Mouse (Mus musculus): Measurements from ENCODE around the gene Cx3cl1. TPM values are rescaled to one million over a fixed set of nuclear protein-coding genes. Genes with fewer than 3 reads are reported as not detected.

Gene Cx3cl1
- polyA plus RNA-seq (2012; rRNA removed; ENCODE audit: low replicate concordance), result 38.3 and 72.8 TPM in 2 replicates

GRCm38 (mm10) chr8:94771941-94772670 lies at the start of gene Cx3cl1:
Gene Cx3cl1 (plus strand): TSS chr8:94772009.

DNA sequence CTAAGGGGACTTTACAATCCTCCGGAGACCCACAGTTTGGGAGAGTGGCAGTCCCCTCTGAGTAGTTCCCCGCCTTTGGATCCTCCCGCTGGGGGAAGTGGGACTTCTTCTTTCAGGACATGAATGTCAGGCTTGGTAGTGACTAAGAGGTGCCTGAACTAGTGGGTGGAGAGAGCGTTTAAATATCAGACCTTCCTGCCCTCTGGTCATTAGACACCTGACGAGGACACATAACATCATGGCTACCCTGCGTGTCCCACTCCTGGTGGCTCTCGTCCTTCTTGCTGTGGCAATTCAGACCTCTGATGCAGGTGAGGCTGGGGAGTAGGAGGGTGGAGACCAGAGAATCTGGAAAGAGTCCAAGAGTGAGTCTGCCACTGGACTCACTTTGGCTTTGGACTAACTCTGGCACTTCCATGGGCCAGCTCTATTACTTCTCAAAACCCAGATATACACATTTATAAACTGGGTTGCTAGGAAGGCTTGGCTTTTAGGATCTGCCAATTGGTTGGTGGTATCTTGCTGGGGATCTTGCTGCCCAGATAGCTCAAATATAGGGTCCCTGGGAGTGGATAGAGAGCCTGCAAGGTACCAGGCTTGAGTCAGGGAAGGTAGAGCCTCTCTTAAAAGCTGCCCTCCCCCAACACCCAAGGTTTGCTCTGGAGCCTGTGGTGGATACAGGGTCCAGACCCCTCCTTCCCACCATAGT lies 26.2 kb upstream of the Cx3cl1 start, which contains the start of gene Ccl22:
Ccl22 (plus strand) TSS at position 115 of the 709 bp plus-strand sequence.

GRCm38 (mm10) chr8:94810153-94810552 lies 38.3 kb downstream of the Cx3cl1 start, which contains the start of gene Ccl17:
Gene Ccl17 (plus strand): TSS chr8:94810453.

Other genes with a start within 250 kb of the Cx3cl1 start
- 59.4 and 84.2 TPM in 2 replicates for gene Cpne2, start 239.0 kb upstream of the Cx3cl1 start, polyA plus RNA-seq (2012; rRNA removed; ENCODE audit: low replicate concordance)
- 7.0 and 11.1 TPM in 2 replicates for gene Rspry1, start 170.1 kb upstream of the Cx3cl1 start, polyA plus RNA-seq (2012; rRNA removed; ENCODE audit: low replicate concordance)
- gene Fam192a, start 170.0 kb upstream of the Cx3cl1 start, polyA plus RNA-seq (2012; rRNA removed; ENCODE audit: low replicate concordance), result 17.3 and 20.6 TPM in 2 replicates
- 78.6 and 89.5 TPM in 2 replicates for gene Arl2bp, start 105.4 kb upstream of the Cx3cl1 start, polyA plus RNA-seq (2012; rRNA removed; ENCODE audit: low replicate concordance)
- 17.2 and 28.2 TPM in 2 replicates for gene Pllp, start 75.7 kb upstream of the Cx3cl1 start, polyA plus RNA-seq (2012; rRNA removed; ENCODE audit: low replicate concordance)
- gene Ccl22, start 26.4 kb upstream of the Cx3cl1 start, polyA plus RNA-seq (2012; rRNA removed; ENCODE audit: low replicate concordance), result 51.7 and 54.3 TPM in 2 replicates
- 2.1 TPM in 2 replicates for gene Ccl17, start 38.4 kb downstream of the Cx3cl1 start, polyA plus RNA-seq (2012; rRNA removed; ENCODE audit: low replicate concordance)
- 317 and 419 TPM in 2 replicates for gene Coq9, start 66.3 kb downstream of the Cx3cl1 start, polyA plus RNA-seq (2012; rRNA removed; ENCODE audit: low replicate concordance)
- 33.1 and 36.7 TPM in 2 replicates for gene Ciapin1, start 66.3 kb downstream of the Cx3cl1 start, polyA plus RNA-seq (2012; rRNA removed; ENCODE audit: low replicate concordance)
- gene Polr2c, start 85.4 kb downstream of the Cx3cl1 start, polyA plus RNA-seq (2012; rRNA removed; ENCODE audit: low replicate concordance), result 67.7 and 133 TPM in 2 replicates
- gene Dok4, start 104.3 kb downstream of the Cx3cl1 start, polyA plus RNA-seq (2012; rRNA removed; ENCODE audit: low replicate concordance), result 19.6 and 19.7 TPM in 2 replicates
- 9.3 and 24.4 TPM in 2 replicates for gene Ccdc102a, start 146.1 kb downstream of the Cx3cl1 start, polyA plus RNA-seq (2012; rRNA removed; ENCODE audit: low replicate concordance)
- gene Adgrg5, start 151.7 kb downstream of the Cx3cl1 start, polyA plus RNA-seq (2012; rRNA removed; ENCODE audit: low replicate concordance), result 22.7 and 31.4 TPM in 2 replicates
- gene Adgrg1, start 202.7 kb downstream of the Cx3cl1 start, polyA plus RNA-seq (2012; rRNA removed; ENCODE audit: low replicate concordance), result 138 and 237 TPM in 2 replicates
- 7.5 and 9.6 TPM in 2 replicates for gene Adgrg3, start 245.7 kb downstream of the Cx3cl1 start, polyA plus RNA-seq (2012; rRNA removed; ENCODE audit: low replicate concordance)

Data from mammary gland, adult 2 months (tissue).